Mouse (Mus musculus) bone marrow macrophage, adult 2 months (primary cell): ENCODE results near the gene Pard3. TPM values are rescaled to one million over a fixed set of nuclear protein-coding genes. Genes with fewer than 3 reads are reported as not detected.

ENCODE experiments used
- H3K27ac ChIP-seq: 2 replicates; pipeline ENCODE4 v1.5.1; 2012; ENCODE audit warnings: low read depth, low read length; ENCODE audit not compliant: insufficient read depth
- H3K4me1 ChIP-seq: 2 replicates; pipeline ENCODE4 v1.6.1; 2012; ENCODE audit warnings: low read length; ENCODE audit not compliant: control insufficient read depth, insufficient read depth
- H3K4me3 ChIP-seq: 2 replicates; pipeline ENCODE4 v1.5.1; 2012; ENCODE audit warnings: mild to moderate bottlenecking, low read length, moderate library complexity; ENCODE audit not compliant: insufficient read depth
- CTCF ChIP-seq: IDR thresholded peaks from 2 replicates; pipeline ENCODE4 v1.5.1; 2012; ENCODE audit warnings: low read depth, mild to moderate bottlenecking, low read length, moderate library complexity
- POLR2A ChIP-seq: IDR thresholded peaks from 2 replicates; pipeline ENCODE4 v1.6.1; 2012; ENCODE audit warnings: mild to moderate bottlenecking, low read depth, low read length, borderline replicate concordance
- polyA plus RNA-seq: library from polyadenylated mRNA; stranded (reverse); fragments of >200 nt; gene quantifications from 2 replicates; pipeline ENCODE4 v1.2.4, GENCODE M21; 2012; ENCODE audit not compliant: missing spikeins, insufficient read depth, insufficient read length

Pard3 gene
- polyA plus RNA-seq, 1 experiment: 0.11 TPM

DNA sequence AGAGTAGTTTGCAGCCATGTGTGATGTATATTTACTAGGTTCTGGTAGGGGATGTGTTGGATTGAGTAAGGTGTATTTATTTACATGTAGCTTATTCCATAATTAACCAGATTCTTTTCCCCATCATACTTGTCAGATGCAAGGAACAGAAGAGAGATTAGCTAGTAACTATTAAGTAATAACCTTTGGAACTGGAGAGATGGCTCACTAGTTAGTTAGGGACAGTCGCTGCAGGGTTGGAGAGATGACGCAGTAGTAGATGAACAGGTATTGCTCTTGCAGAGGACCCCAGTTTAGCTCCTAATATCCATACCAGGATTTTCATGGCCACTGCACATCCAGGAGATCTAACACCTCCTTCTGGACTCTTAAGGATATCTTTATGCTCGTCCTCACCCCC lies 207.5 kb downstream of the Pard3 start:
- H3K27ac ChIP-seq: no peak overlapping the region
- TF ChIP-seq POLR2A (no peak), CTCF (no peak)
- no peaks in the 10 kb centered on the region for H3K4me1 ChIP-seq
- H3K4me3 ChIP-seq: no peak overlapping the region

DNA sequence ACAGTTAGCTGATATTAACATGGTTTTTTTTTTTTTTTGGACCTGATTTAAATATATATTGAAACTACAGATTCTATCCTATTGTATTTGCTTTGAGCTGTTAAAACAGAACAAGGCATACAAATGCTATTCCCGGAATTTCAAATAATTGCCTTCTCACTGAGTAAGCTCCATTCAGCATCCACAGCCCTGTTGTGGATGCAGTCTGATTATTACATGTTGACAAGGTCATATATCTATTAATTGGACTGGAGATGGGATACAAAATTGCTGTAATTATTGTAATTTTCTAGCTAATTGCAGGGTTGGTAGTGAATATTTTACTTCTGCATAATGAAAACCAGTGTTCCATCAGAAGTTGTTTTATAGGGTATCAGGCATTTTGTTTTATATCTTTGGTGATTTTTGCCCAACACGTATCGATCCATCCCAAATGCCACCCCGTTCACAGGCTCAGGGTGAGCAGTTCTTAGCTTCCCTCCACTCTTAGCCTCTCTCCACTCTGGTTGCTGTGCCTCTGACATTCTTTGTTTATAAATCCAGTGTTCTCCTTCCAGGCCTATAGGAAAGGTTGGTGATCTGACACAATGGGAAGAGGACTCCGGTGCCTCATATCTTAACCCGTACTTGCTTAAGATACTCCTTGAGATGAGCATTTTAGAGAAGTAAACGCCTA lies 216.7 kb downstream of the Pard3 start:
- TF ChIP-seq POLR2A (no peak), CTCF (no peak)
- H3K27ac ChIP-seq: no peak overlapping the region
- no peak overlapping the region for H3K4me3 ChIP-seq
- no peaks in the 10 kb centered on the region for H3K4me1 ChIP-seq

DNA sequence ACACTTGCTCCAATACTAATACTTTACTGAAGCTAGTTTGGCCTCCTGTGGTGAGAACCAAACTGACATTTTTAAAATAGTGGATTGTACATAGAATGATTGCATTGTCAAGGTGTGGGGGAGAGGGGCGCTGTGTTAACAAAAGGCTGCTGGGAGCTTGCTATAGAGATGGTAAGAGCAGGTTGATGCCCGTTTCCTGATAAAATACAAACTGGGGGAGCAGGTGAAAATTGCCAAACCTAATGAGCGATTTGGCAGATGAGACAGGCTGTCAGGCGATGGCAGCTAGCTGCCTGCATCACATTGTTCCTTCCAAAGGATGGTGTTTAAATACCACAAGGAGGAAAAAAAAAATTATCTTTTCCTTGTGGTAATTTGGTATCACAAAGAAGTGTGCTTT lies 217.3 kb downstream of the Pard3 start:
- no peaks in the 10 kb centered on the region for H3K4me1 ChIP-seq
- H3K4me3 ChIP-seq: no peak overlapping the region
- no peak overlapping the region for H3K27ac ChIP-seq
- no peak for TF ChIP-seq POLR2A
- no peak for TF ChIP-seq CTCF

DNA sequence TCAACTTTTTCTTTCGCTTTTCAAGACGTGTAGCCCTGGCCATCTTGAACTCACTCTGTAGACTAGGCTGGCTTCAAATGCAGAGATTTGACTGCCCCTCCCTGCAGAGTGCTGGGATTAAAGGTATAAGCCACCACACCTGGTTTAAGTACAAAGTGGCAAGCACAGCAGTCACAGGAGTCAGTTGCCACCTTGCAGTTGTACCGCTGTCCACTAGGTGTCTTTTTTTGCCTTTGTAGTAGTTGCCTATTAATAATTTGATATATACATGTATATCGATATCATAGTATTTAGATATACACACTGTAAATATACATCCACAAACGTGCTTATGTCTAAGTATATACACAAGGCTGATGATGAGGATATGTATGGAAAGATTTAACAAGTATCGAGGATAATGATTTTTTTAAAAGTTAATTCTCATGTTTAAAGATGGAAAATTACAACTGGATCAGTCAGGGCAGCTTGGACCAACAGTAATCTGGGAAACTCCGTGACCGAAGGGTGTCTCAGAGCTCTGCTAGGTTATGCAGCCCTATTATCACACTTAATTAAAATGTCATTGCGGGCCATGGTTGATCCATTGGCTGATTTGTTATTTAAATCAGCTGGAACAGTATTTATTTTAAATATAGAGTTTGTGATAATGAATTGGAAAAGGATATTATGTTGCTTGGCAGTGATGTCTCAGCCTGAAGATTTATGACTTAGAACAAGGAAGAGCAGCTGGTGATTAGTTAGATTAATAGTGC lies 220.9 kb downstream of the Pard3 start:
- no peak overlapping the region for H3K4me3 ChIP-seq
- TF ChIP-seq POLR2A: no peak
- no peak for TF ChIP-seq CTCF
- no peak overlapping the region for H3K27ac ChIP-seq
- no peaks in the 10 kb centered on the region for H3K4me1 ChIP-seq

DNA sequence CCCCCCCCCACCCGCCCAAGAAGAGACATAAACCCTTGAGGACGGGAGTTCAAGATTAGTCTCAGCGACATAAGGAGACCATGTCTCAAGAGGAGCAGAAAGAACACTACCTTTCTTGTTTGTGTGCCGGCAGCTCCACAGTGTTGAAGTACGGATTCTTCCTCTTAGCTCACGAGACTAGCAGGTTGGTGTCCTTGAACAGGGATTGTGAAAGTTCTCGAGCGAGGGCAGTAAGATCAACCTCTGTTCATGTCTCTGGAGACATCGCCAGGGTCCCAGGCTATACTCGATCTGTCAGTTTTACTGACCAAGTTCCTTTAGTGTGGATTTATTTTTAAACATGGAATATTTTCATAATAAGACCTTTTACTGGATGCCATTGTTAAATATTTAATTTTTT lies 224.1 kb downstream of the Pard3 start:
- H3K4me1 ChIP-seq: no peaks in the 10 kb centered on the region
- no peak overlapping the region for H3K27ac ChIP-seq
- H3K4me3 ChIP-seq: no peak overlapping the region
- no peak for TF ChIP-seq CTCF
- no peak for TF ChIP-seq POLR2A

DNA sequence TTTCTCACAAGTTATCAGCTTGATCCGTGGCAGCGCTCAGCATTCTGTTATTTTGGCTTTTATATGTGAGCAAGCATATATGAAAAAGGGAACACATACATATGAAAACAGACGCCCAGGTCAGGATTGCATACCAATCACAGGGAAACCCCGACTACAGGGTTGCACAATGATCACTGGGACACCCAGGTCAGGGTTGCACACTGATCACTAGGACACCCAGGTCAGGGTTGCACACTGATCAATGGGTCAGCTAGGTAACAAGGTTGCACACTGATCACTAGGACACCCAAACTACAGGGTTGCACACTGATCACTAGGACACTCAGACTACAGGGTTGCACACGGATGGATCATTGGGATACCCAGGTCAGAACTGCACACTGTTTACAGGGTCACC lies 228.6 kb downstream of the Pard3 start:
- no peaks in the 10 kb centered on the region for H3K4me1 ChIP-seq
- no peak overlapping the region for H3K4me3 ChIP-seq
- TF ChIP-seq CTCF (no peak), POLR2A (no peak)
- no peak overlapping the region for H3K27ac ChIP-seq

DNA sequence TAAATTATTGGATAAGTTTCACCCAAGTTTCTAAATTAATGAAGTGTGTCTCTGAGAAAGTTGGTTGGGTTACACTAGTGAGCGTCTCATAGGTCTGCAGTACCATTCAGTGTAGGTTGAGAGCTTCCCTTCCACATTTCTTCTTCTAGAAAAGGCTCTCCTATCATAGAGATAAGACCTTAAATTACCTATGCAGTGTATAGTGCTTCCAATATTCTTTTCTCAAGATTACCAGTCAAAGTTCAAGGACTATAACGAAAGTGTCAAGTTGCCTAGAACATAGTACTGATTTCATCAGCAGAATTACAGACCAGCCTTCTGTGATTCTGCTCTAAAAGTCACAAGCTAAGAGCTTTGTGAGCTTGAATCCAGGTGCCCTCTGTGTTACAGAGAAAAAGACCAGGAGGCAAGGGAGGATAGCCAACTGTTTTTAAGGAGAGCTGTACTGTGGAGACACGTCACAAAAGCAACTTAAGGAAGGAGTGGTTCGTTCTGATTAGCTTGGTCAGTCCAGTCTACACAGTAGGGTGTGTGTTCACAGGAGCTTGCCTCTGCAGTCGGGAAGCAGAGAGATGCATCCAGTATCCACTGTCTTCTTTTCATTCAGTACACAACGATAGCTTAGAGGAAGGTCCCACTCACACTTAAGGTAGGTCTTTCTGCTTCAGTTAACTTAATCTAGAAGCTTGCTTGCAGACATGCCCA lies 229.5 kb downstream of the Pard3 start:
- no peak overlapping the region for H3K27ac ChIP-seq
- H3K4me3 ChIP-seq: no peak overlapping the region
- H3K4me1 ChIP-seq: no peaks in the 10 kb centered on the region
- no peak for TF ChIP-seq CTCF

DNA sequence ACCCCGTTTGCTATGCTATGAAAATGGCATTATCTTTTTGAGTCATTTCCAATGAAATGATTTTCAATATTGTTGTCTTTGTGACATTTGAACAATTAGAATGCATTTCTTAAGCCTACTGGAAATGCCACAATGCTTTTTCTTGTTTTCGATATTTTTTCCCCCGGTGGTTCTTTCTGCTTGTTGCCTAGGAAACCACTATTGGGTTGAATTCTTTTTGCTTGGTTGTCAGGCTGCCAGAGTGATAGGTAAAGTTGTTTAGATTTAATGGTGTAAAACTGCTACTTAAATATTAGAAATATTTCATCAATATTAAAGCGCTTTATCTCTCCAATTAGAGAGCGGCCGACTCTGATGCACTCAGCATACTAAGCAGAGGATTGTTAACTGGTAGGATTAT lies 230.4 kb downstream of the Pard3 start:
- Histone ChIP-seq H3K4me1 (no peaks in the 10 kb centered on the region), H3K4me3 (no peak overlapping the region), H3K27ac (no peak overlapping the region)
- no peak for TF ChIP-seq CTCF
- TF ChIP-seq POLR2A: no peak

DNA sequence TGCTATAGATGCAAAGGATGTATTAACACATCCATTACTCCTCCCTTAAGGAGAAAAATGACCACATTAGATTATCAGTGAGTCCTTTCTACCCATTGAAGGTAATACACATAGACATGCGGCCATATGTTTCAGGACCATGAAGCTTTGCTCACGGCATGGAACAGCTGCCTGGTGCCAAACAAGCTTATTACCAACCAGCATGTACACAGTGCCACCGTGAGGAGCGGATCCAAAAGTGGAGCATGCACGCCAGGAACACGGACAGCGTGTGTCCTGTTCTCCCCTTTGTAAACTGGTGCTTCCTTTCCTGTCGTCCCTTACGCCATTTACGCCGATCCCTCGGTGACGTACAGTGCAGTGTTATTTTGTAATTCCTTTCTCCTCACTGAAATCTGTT lies 232.2 kb downstream of the Pard3 start:
- Histone ChIP-seq H3K4me1 (no peaks in the 10 kb centered on the region), H3K4me3 (no peak overlapping the region), H3K27ac (no peak overlapping the region)
- TF ChIP-seq CTCF: no peak
- no peak for TF ChIP-seq POLR2A

DNA sequence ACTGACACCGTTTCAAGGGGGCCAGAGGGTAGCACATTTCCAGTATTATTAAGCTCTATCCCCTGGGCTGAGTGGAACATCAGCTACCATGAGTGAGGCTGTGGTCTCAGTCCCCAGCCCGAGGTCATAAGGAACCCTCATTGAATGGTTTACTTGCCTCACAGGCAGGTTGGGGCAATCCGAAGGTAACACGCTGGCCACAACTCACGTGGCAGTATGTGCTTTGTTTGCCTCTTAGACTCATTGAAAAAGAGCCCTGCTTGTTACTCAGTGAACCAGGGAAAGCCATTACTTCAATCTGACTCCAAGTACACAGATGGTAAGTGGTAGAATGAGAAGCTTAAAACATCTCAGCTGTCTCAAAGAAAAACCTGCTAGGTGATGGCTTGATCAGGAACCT lies 236.8 kb downstream of the Pard3 start:
- no peaks in the 10 kb centered on the region for H3K4me1 ChIP-seq
- TF ChIP-seq CTCF: no peak
- no peak for TF ChIP-seq POLR2A
- H3K4me3 ChIP-seq: no peak overlapping the region
- no peak overlapping the region for H3K27ac ChIP-seq

DNA sequence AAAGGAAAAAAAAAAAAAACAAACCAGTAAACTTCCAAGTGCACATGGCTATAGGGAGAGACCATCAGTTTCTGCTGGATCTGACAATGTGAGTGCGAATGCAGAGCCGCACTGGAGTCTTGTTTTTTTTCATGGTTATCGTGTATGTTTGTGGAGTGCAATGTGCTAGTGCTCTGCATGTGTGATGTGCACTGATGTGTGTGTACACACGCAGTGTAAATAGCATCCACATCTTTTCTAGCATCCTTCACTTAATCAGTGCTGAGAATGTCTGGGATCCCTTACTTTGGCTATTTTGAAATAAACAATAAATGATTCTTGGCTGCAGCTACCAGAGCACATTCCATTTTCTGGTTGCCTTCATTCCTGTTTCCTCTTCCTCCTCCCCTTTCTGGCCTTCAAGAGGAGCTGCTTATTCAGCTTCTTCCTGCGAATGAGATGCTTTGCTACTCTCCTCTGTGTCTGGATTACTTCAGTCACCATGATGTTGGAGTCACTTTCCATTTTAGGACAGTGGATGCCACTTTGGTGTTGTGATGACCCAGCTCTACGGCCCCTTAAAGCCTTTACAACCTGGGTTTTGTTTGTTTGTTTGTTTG lies 239.3 kb downstream of the Pard3 start:
- H3K4me3 ChIP-seq: no peak overlapping the region
- H3K4me1 ChIP-seq: no peaks in the 10 kb centered on the region
- H3K27ac ChIP-seq: no peak overlapping the region
- no peak for TF ChIP-seq CTCF
